Mouse (Mus musculus) lung, adult 10 weeks (tissue): ENCODE measurements around the gene Etfbkmt. TPM values are rescaled to one million over a fixed set of nuclear protein-coding genes. Genes with fewer than 3 reads are reported as not detected.

Experiments used
- polyA plus RNA-seq: library from polyadenylated mRNA; stranded (reverse); fragments of 350-450 nt; fragmentation: Illumina TruSeq; extraction: RNeasy Lipid Tissue Mini Kit (QIAGEN cat#74804); gene quantifications from one replicate; pipeline ENCODE4 v1.2.3, GENCODE M21; 2014; ENCODE audit warnings: low read depth, low replicate concordance; ENCODE audit not compliant: insufficient read depth

Gene Etfbkmt
- polyA plus RNA-seq, result 31.4 TPM

GRCm38 (mm10) chr6:149139471-149139870, at the start of gene Etfbkmt:
TSS of gene Etfbkmt (plus strand) at chr6:149139849.

GRCm38 (mm10) chr6:149101076-149101942, 38.3 kb upstream of the Etfbkmt start, which contains the start of gene Dennd5b:
TSS of gene Dennd5b (minus strand) at chr6:149101680.

GRCm38 (mm10) chr6:149129870-149130269, 9.8 kb upstream of the Etfbkmt start, which contains the start of gene Gm10203:
TSS of gene Gm10203 (plus strand) at chr6:149130170.

GRCm38 (mm10) chr6:149188041-149188924, 48.6 kb downstream of the Etfbkmt start, which contains the start of gene Amn1:
TSS of gene Amn1 (minus strand) at chr6:149188712.

Other genes starting within 250 kb of the Etfbkmt start
- 2.8 TPM for gene Caprin2, start 243.6 kb upstream of the Etfbkmt start, polyA plus RNA-seq
- gene Sinhcaf, start 193.4 kb upstream of the Etfbkmt start, polyA plus RNA-seq, result 13.3 TPM
- 2.6 TPM for gene Dennd5b, start 38.2 kb upstream of the Etfbkmt start, polyA plus RNA-seq
- gene Gm10203, start 9.7 kb upstream of the Etfbkmt start, polyA plus RNA-seq, result not detected
- gene Amn1, start 48.9 kb downstream of the Etfbkmt start, polyA plus RNA-seq, result 22.9 TPM
- gene Resf1, start 169.6 kb downstream of the Etfbkmt start, polyA plus RNA-seq, result 14.3 TPM